Mouse (Mus musculus): ENCODE results near the gene Shisa4.
"Not testable (repeated sequence)": the region's sequence is repeated elsewhere in the genome, so short reads cannot be mapped to it uniquely, and the experiment has no call there.

The Shisa4 gene

DNA sequence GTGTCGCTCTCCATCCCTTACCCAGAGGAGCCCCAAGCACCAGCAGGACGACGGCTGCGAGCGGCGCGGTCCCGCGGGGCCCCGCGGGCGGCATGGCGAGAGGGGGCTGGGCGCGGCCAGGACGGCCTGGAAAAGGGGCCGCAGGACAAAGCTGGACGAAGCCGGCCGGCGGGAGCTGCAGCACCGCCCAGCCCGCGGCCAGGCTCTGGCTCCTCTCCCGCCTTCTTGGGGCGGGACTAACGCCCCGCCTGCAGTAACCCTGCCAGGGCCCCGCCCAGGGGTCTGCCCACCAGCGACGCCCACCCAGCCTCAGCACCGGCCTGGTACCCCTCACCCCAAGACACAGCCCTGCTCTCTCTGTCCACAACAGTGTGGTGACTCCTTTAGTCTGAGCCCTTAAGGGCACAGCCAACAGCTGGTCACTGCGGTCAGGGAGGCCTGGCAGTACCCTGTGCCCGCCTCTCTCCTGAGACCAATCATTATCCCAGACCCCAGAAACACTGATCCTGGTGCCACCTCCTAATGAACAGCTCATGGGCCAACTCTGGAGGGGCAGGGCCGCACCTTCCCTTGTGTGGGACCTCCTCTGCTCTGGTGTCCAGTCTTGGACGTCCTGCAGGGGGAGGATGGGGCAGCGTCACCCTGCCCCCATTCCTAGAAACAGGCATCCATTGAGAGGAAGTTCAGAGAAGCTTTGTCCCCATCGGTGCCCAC is at the start of gene Shisa4:
Shisa4 (minus strand) TSS at position 370 of the 714 bp plus-strand sequence.
- peak; percentile 42 for DNase-seq (ENCODE audit: low spot score)

DNA sequence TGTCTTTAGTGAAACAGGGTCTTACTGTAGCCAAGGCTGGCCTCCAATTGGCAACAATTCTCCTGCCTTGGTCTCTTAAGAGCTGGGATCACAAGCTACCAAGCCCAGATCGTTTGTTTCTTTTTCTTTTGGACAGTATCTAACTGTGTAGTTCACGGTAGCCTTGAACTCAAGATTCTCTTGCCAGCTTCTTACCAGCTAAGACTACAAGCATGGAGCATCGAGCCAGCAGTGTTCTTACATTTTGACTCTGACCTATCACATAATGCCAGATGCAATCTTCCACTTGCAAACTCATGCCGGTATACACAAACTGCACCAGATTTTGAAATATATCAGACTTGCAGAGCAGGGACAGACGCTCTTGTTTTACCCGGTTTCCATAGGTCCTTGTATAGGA is 47.7 kb upstream of the Shisa4 start:
- DNase-seq (ENCODE audit: low spot score) = no peak

DNA sequence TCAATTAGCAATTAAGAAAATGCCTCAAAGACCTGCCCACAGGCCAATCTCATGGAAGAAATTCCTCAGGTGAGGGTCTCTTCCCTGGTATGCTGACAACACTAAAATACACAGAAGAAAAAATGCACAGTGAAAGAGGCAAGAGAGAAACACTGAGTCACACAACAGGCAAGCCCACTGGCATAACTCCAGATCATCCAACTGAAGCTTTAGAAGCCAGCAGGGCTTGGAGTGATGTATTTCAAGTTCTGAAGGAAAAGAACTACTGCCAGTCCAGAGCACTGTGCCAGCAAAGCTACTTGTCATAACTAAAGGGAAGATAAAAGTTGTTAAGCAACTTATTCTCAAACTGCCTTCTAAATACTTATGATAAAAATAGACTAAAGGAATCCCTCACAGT is 39.0 kb upstream of the Shisa4 start:
- no peak for DNase-seq (ENCODE audit: low spot score)

DNA sequence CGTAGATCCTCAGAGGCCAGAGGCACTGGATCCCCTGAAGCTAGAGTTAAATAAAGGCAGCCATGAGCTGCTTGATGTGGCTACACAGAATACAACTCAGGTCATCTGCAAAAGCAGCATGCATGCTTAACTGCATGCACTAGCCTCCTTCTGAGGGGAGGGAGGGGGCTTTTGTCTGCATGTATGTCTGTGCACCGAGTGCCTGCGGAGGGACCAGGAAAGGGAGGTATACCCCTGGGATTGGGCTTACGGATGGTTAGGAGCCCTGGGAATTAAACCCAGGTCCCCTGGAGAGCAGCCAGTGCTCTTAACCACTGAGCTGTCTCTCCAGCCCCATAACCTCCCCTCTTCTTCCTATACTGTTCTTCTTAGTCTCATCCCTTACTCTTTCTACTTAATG is 37.1 kb upstream of the Shisa4 start:
- DNase-seq (ENCODE audit: low spot score) = no peak

DNA sequence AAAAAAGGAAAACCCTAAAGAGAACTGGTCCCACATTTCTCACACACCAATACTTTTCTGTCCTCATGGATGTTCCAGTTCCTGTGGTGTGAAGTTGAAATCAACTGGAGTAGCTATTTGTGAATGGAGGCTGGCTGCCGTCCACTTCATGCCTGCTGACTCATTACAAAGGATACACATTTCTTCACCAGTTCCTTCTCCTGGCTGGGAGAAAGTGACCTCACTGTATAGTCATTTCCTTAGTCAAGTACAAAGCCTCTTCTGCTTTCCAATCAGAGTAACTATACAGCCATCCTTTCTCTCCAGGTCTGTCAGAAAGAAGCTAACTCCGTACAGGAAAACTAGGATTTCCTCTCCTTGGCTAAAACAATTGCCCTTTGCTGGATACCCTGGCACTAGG is 35.9 kb upstream of the Shisa4 start:
- DNase-seq (ENCODE audit: low spot score) = peak; percentile 49

DNA sequence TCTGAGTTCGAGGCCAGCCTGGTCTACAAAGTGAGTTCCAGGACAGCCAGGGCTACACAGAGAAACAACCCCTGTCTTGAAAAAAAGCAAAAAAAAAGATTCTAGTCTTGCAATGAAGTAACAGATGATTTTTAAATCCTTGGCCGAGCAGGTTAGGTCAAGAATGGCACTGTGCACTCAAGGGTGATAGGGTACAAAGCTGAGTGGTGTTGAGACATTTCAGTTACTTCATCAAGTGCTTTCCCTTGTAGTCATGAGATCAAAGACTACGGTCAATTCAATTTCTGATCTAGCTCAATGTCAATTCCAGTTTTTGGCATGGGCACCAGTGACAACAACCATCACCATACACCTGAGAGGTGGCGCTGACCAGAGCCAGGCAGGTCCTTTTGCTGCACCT is 33.9 kb upstream of the Shisa4 start:
- DNase-seq (ENCODE audit: low spot score) = no peak

DNA sequence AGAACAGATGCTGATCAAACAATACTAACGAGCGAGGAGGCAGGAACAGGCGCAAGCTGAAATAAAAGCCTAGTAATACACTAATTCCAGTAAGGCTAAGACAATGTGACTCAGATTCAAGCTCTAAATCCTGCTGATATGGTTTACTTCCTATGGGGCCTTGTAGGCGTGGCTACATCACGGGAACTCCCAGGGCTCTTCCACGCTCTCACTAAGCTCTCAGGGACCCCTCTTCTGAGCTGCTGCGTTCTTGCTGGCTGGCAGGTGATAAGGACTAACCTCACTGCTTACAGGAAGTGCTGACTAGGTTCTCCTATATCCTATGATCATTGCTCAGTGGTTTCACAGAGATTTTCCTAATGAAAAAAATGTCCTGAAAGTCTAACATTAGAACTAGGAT is 30.3 kb upstream of the Shisa4 start:
- no peak for DNase-seq (ENCODE audit: low spot score)

DNA sequence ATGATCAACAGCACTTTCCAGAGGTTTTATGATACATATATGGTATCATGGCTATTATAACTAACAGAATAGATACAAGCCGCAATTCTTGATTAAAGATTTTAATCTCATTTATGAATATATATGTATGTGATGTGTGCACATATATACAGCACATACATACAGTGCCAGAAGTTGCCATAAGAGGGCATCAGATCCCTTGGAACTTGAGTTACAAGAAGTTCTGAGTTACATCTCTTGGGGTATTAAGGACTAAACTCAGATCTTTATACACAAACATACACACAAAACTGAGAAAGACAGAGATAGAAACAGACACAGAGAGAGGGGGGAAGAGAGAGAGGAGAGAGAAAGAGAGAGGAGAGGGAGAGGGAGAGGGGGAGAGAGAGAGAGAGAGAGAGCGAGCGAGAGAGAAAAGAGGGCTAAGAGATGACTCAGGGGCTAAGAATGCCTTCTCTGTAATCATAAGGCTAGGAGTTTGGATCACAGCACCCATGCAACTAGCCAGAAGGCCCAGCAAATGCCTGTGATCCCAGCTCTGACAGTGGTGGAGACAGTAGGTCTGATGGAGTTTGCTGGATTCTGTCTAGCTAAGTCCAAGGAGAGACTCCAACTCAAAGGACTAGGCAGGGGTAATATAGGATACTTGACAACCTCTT is 26.5 kb upstream of the Shisa4 start:
- no peak for DNase-seq (ENCODE audit: low spot score)

DNA sequence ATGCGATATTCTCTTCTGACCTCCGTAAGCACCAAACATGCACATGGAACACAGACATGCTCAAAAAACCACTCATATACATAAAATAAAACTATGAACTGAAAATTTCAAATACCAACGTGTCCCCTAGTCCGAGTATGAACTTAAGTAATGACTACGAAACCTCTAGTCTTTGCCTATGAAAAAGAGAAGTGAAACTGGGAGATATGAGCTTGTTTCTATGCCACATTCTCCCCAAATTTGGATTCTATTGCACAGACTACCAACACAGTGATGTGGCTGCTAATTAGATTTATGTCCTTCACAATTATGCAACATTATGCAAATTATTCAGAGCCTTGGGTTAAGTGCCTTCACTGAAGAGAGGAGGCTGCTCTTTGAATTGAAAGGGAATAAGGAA is 24.4 kb upstream of the Shisa4 start:
- no peak for DNase-seq (ENCODE audit: low spot score)

DNA sequence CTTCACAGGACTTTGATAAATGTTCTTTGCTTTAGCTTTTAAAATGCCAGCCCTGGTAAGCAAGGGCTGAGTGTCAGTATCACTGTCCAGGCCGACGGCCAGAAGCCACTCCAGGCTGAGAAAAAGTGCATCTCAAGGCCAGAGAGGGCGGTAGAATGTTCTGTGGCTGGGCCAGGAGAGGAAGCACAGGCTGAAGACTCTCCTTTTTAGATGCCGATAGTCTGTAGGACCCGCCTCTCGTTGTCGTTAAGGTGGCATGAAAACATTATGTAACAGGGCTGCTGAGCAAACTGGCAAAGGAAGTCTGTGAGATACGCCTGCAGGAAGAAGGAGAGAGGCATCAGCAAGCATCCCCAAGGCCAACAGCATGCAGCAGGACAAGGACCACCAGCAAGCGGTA is 10.1 kb upstream of the Shisa4 start:
- DNase-seq (ENCODE audit: low spot score) = no peak

DNA sequence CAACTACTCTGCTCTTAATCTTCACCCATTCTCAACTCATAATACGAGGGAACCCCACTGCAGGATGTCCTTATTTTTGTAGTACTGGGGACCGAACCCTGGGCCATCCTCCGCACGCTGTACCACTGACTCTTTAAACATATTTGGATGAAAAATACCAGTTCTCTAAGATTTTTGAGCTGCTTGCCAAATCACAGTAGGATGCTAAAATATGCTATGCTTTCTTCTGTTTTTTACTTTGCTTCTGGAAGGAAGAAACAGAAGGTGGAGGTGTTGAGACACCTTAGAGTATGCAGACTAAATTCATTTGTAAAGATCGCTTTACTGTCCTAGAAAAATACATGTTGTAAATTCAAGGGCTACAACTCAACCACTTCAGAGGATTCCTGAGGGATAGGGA is 9.1 kb upstream of the Shisa4 start:
- no peak for DNase-seq (ENCODE audit: low spot score)

DNA sequence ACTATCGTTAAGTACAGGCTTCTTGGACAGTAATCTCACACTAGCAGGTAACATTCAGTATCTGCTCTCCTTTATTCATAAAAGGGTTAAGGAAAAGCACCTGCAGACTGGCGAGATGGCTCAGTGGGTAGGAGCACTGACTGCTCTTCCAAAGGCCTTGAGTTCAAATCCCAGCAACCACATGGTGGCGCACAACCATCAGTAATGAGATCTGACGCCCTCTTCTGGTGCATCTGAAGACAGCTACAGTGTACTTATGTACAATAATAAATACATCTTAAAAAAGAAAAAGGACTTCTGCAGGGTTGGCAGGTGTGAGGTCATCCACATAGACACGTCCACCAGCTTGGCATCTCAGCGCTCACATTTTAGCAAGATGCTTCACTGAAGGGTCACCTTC is 6.5 kb upstream of the Shisa4 start:
- not testable (repeated sequence) for DNase-seq (ENCODE audit: low spot score)

DNA sequence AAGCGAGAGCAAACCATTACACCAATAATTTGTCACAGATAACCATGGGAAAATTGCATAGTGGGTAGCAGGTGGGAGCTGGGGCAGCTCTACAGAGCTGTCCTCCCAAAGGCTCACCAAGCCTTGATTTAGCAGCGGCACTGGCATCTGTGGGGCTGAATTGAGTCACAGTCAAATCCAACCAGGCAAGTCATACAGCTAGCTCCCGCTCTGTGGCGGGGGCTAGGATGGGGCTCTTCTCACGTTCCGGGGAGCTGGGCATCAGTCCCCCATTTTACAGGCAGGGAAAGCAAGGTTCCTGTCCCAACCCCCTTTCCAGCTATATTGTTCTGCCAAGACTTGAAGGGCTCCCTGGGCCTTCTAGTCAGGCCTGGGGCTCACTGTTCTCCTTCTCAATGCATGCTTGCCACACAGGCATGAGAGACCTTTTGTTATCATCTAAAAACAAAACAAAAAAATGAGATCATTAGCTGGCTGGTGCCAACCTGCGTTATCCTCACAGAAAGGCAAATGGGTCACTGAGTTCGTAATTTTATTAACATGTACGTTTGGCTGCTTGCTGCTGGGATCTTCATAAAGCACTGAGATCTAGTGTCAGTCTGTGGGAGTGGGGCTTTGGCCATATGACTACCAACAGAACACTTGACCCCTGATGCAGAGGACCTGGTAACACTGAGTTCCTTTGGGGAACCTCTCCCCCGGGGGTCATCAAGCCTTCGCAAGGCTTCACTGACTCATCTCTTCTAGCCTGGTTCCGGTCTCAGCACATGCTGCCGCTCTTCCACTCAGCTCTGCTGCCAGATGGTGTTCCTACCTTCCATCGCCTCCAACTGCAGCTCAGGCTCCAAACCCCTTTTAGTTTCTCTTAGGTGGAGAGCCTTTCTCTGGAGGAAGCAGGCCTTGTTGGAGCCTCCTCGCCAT is 5.3 kb upstream of the Shisa4 start:
- DNase-seq (ENCODE audit: low spot score) = no peak

DNA sequence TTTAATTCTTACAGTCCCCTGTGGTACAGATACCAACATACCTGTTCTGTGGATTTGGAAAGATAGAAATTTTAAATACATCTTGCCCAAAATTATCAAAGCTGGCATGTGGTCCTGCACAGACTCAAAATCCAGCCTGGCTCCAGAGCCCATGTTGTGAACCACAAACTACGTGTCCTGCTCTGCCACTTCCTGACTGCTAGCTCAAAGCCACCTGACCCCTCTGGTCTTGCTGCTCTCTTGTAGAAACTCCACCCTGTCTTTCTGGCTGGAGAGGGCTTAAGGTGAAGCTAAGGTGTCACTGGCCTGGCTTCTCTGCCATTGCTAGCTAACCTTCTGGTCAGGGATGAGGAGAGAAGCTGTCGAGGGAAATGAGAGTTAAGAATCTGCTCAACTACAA is 4.0 kb upstream of the Shisa4 start:
- DNase-seq (ENCODE audit: low spot score) = no peak

DNA sequence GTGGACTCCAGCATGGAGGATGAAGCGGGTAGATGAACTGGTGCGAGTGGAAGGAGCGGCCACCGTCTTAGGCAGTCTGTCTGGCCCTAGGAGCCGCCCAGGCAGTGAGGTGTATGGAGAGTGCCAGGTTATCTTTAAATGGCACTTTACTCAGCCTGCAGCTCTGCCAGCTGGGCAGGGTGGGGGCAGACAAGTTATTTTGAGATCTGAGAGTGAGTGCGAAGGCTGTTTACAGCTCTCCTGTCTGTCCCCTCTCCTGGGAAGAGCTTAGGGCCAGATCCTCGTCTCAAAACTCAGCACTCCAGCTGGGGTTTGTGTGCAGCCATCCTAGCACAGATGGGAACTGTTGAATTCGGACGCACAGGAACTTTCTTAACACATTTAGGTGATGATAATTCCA is 3.5 kb upstream of the Shisa4 start:
- DNase-seq (ENCODE audit: low spot score) = no peak

DNA sequence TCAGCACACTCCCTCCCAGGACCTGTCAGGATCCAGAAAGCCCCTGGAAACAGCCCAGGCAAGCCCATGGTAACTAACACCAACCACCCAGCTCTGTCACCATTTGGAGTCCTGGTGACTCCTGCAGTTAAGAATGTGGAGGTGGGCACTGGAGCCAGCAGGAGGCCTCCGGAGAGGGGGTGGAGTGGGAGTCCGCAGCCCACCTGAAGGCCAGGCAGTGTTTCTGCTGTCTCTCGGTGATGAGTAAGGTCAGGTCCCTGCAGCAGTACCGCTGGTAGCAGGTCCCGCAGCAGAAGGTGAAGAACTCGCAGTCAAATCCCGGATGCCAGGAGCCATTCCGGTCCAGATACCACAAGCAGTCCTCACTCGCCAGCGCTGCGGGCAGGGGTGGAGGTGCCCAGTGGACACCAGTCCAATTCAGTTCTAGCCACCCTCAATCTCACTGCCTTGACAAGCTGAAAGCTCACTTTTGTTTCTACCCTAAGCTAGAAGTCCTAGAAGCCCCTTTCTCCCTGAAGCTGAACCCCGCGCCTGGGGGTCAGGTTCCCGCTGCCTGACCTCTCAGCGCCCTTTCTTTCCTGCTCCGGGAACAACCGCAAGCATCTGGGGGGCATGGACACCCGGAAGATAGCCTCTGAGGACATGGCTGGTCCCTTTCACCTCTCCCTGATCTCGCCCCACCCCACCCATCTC is 716 bp downstream of the Shisa4 start:
- DNase-seq (ENCODE audit: low spot score) = no peak

DNA sequence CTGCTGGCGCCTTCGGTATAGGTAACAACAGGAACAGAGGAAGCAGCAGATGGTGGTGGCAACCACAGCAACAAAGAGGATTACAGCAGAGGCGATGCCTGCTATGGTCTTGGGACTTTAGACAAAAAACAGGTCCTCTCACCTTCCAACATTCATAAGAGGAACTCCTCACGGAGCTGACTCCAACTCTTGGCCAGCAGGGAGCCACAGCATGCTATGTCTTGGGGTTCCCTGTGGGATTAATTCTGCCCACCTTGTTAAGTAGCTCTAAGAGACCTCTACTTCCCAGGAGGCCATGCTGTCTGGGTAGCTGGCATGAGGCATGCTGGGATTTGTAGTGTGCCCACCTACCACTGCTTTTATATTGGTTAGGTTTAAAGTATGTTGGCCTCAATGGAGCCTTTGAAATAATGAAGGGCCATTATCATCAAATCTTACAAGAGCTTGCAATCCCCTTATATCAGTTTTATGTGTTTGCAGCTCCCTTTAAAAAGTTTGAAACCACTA is 1.8 kb downstream of the Shisa4 start:
- DNase-seq (ENCODE audit: low spot score) = no peak

DNA sequence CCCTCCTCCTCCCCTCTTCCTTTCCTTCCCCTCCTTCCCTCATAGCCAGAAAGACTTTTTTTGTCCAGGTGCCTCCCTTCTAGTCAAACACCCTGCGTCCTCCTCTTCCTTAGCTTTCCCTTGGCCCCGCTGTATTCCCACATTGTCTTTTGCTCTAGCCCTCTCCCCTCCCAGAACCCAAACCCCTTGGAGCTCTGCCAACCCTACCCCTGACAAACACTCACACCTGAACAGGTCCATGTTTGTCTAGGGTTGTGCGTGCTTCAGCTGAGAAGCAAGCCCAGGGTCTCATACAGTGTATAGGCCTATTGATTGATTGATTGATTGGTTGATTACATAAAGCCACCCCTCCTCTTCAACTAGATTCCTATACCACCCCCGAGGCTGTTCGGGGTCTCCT is 5.6 kb downstream of the Shisa4 start:
- no peak for DNase-seq (ENCODE audit: low spot score)

DNA sequence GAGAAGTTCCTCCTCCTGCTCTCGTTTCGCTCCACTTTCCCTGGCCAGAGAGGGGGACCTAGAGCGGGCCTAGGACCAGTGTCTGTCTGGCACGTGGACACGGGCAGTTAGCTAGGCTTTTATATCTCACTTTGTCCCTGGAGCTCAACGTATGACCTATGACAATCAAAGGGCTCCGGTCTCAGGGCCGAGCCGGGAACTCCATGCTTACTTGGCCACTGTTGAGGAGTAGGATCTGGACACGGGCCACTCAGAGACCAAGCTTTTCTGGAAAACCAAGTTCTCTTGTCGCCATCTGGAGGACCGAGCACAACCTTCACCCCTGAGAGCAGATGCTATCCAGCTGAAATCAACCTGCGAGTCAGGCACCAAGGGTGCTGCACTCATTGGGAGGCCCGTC is 6.1 kb downstream of the Shisa4 start:
- DNase-seq (ENCODE audit: low spot score) = peak; percentile 42

DNA sequence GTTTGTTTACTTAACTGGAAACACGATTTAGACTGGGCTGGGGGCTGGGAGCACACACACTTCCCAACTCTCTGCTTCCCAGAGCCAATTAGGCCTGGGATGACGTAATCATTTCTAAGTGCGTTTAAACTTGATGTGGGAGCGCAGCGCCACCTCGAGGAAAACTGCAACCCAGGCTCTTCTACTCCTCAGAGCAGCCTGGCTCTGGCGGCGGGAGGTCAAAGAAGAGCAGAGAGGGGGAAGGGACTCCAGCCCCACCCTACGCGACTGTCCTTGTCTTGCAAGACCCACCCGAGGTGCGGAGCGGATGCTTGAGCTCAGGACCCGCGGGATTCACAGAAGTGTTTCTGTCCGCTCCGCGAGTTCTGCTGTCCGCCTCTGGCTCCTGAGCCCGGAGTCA is 6.8 kb downstream of the Shisa4 start:
- DNase-seq (ENCODE audit: low spot score) = peak; percentile 76

DNA sequence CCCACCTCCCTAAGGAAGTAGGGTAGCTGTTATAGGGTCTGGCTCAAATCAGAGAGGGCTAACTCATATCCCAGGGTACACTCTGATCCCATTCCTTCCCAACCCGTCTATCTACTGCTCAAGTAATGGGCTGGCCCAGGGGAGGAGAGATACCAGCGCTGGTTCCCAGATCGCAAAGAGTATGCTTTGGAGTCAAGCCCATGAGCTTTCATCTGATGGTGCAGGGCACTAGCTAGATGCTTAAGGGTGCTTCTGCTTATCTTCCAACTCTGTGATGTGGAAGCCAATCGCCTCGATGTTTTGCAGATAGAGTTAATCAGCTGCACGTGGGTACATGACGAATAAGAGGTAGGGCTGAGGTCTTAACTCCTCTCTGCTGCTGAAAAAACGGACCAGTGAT is 7.4 kb downstream of the Shisa4 start:
- no peak for DNase-seq (ENCODE audit: low spot score)

DNA sequence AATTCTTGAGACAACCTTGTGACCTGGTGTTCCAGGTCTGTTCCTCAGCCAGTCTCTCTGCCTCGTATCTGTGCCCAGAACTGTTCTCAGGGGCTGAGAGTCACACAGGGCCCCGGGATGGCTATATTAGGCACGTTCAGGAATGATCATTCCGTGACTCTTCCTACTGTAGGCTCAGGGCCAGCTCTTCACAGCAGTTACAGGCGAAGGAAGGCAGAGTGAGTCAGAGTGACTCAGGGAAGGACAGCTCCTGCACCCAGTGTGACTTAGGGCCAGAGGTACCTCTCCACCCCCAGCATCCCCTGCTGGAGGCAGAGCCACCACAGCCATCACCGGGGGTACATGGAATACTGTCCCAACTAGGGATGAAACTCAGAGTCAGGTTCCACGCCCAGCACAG is 8.0 kb downstream of the Shisa4 start:
- DNase-seq (ENCODE audit: low spot score) = no peak
